Mouse (Mus musculus) midbrain, embryonic 16.5 days (tissue): ENCODE measurements around the gene Lrp4. TPM values are rescaled to one million over a fixed set of nuclear protein-coding genes. Genes with fewer than 3 reads are reported as not detected.

Experiments used
- ATAC-seq: fragments of 200-750 bp; cut with Nextera tagmentation; 2 replicates; pipeline ENCODE4 v1.8.0; 2017; ENCODE audit warnings: moderate TSS enrichment
- H3K27ac ChIP-seq: fragments of 300-500 bp; sonication (generic); 2 replicates; pipeline ENCODE4 v1.5.1; 2014; ENCODE audit warnings: mild to moderate bottlenecking, low read length, mixed read lengths
- H3K27me3 ChIP-seq: fragments of 300-500 bp; sonication (generic); 2 replicates; pipeline ENCODE4 v1.6.1; 2014; ENCODE audit warnings: low read depth, low read length, mixed read lengths; ENCODE audit not compliant: control insufficient read depth, insufficient read depth
- H3K36me3 ChIP-seq: fragments of 300-500 bp; sonication (generic); 2 replicates; pipeline ENCODE4 v1.6.1; 2014; ENCODE audit warnings: mild to moderate bottlenecking, low read length, moderate library complexity, mixed read lengths; ENCODE audit not compliant: control insufficient read depth, insufficient read depth
- H3K4me1 ChIP-seq: fragments of 300-500 bp; sonication (generic); 2 replicates; pipeline ENCODE4 v1.6.1; 2014; ENCODE audit warnings: mild to moderate bottlenecking, low read length, mixed read lengths; ENCODE audit not compliant: control insufficient read depth, insufficient read depth
- H3K4me2 ChIP-seq: fragments of 300-500 bp; sonication (generic); 2 replicates; pipeline ENCODE4 v1.6.1; 2014; ENCODE audit warnings: mild to moderate bottlenecking, low read length, mixed read lengths
- H3K4me3 ChIP-seq: fragments of 300-500 bp; sonication (generic); 2 replicates; pipeline ENCODE4 v1.5.1; 2014; ENCODE audit warnings: low read depth, mild to moderate bottlenecking, low read length, moderate library complexity, mixed read lengths
- H3K9ac ChIP-seq: fragments of 300-500 bp; sonication (generic); 2 replicates; pipeline ENCODE4 v1.6.1; 2014; ENCODE audit warnings: low read depth, low read length, mixed read lengths
- H3K9me3 ChIP-seq: fragments of 300-500 bp; sonication (generic); replicated peaks from 2 replicates; pipeline ENCODE4 v1.6.1; 2014; ENCODE audit warnings: mild to moderate bottlenecking, low read length, mixed read lengths; ENCODE audit not compliant: control insufficient read depth, poor library complexity, severe bottlenecking
- WGBS: fragments of 180-500 bp; shearing (Covaris S2); extraction: QIAGEN DNeasy Blood & Tissue Kit; methylation state at CpG from one replicate; pipeline ENCODE4 v1.1.7; 2014; 5-methylcytosine and 5-hydroxymethylcytosine counted together
- polyA plus RNA-seq: library from polyadenylated mRNA; unstranded; fragments of >200 nt; fragmentation: Nextera tagmentation; extraction: Ambion mirVana; gene quantifications from 2 replicates; pipeline ENCODE4 v1.2.1, GENCODE M21; 2015

Gene Lrp4
- polyA plus RNA-seq, 1 experiment from 2014 or later: 3.6 TPM

GRCm38 (mm10) chr2:91429915-91430599, 27.3 kb upstream of the Lrp4 start:
- Histone ChIP-seq H3K27me3 (no peaks in the 10 kb centered on the region), H3K4me3 (no peak overlapping the region), H3K4me1 (peaks cover 24% of the 10 kb centered on the region), H3K9ac (no peak overlapping the region), H3K27ac (peak overlapping the region; percentile 31), H3K9me3 (no peaks in the 10 kb centered on the region), H3K36me3 (no peaks in the 10 kb centered on the region), H3K4me2 (peak overlapping the region; percentile 28)
- 4% methylated on average over 9 of the region's 9 CpGs for WGBS
- ATAC-seq: peak; percentile 78

GRCm38 (mm10) chr2:91430600-91430919, 26.8 kb upstream of the Lrp4 start:
- peaks cover 24% of the 10 kb centered on the region for H3K4me1 ChIP-seq
- 2% methylated on average over 6 of the region's 6 CpGs for WGBS
- no peak overlapping the region; the same call in 1 of the 2 replicates for H3K9ac ChIP-seq
- no peaks in the 10 kb centered on the region for H3K9me3 ChIP-seq
- peak; percentile 82 for ATAC-seq
- H3K4me2 ChIP-seq: peak overlapping the region; percentile 28
- no peak overlapping the region for H3K4me3 ChIP-seq
- H3K36me3 ChIP-seq: no peaks in the 10 kb centered on the region
- H3K27me3 ChIP-seq: no peaks in the 10 kb centered on the region
- H3K27ac ChIP-seq: peak overlapping the region; percentile 0

- no peaks in the 10 kb centered on the region for H3K9me3 ChIP-seq
- H3K27me3 ChIP-seq: no peaks in the 10 kb centered on the region
- WGBS: 61% methylated on average over 8 of the region's 8 CpGs
- H3K4me3 ChIP-seq: no peak overlapping the region
- no peak overlapping the region for H3K9ac ChIP-seq
- H3K27ac ChIP-seq: no peak overlapping the region
- ATAC-seq: no peak
- peaks cover 5% of the 10 kb centered on the region; the same call in 1 of the 2 replicates for H3K4me1 ChIP-seq
- no peak overlapping the region for H3K4me2 ChIP-seq
- H3K36me3 ChIP-seq: no peaks in the 10 kb centered on the region
Observed at GRCm38 (mm10) chr2:91436713-91437112, 20.6 kb upstream of the Lrp4 start.

DNA sequence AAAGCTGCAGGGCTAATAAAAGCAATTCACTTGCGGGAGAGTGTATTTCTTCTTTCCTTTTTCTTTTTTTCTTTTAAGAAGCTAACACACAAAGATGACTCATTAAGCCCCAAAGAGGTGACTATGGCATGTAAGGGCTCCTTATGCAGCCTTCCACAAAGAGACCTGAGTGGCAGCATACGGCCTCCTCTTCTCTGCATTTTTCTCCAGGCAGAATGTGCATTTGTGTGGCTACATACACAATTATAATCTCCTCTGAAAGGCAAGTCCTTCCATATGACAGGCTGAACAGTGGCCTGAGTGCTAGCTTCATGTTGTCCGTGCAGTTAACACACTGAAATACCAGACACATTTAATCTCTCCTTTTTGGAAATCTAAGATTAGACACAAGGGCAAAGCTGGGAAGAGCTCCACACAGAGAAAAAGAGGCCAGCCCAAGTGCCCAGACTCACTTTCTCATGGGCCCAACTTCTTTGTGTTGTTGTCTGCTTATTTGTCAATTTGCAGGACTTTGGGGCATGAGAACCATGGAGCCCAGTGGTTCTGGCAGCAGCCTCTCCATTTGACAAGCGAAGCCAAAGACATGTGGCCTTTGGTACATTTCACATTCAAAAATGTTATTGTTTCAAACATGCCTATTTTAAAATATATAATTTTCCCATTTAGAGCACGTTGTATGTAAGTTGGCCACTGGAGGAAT, 20.0 kb upstream of the Lrp4 start:
- no peak overlapping the region for H3K4me2 ChIP-seq
- H3K4me3 ChIP-seq: no peak overlapping the region
- 55% methylated on average over 5 of the region's 5 CpGs for WGBS
- ATAC-seq: no peak
- H3K9me3 ChIP-seq: no peaks in the 10 kb centered on the region
- H3K27me3 ChIP-seq: no peaks in the 10 kb centered on the region
- no peak overlapping the region for H3K9ac ChIP-seq
- H3K27ac ChIP-seq: no peak overlapping the region
- H3K4me1 ChIP-seq: peaks cover 5% of the 10 kb centered on the region; the same call in 1 of the 2 replicates
- H3K36me3 ChIP-seq: no peaks in the 10 kb centered on the region

GRCm38 (mm10) chr2:91439271-91439670, 18.0 kb upstream of the Lrp4 start:
- WGBS: 91% methylated on average over 10 of the region's 10 CpGs
- no peaks in the 10 kb centered on the region for H3K9me3 ChIP-seq

GRCm38 (mm10) chr2:91439876-91440275, 17.4 kb upstream of the Lrp4 start:
- 76% methylated on average over 1 of the region's 1 CpGs for WGBS
- peaks cover 13% of the 10 kb centered on the region for H3K4me1 ChIP-seq

More at GRCm38 (mm10) chr2:91439271-91439670, 18.0 kb upstream of the Lrp4 start:
- Histone ChIP-seq H3K4me1 (peaks cover 13% of the 10 kb centered on the region), H3K36me3 (no peaks in the 10 kb centered on the region), H3K4me3 (no peak overlapping the region), H3K4me2 (no peak overlapping the region), H3K27me3 (no peaks in the 10 kb centered on the region), H3K27ac (no peak overlapping the region), H3K9ac (no peak overlapping the region)
- ATAC-seq: no peak

DNA sequence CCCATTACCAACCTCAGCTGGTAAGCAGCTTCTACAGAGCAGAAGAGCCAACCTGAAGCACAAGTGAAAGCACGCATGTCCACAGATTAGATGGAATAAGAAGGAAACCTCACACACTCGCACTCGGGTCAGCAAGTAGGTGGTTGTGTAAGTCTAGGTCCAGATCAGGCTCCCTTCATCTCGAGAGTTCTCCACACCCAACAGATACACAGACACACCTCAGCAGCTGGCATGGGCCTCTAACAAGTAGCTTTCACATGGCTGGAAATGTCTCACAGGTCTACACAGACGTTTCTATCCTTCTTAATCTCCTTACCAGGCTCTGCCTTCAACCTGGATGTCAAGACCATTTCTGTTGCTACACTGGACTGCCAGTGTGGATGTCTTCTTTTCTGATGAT, 16.6 kb upstream of the Lrp4 start:
- no peak for ATAC-seq
- H3K9me3 ChIP-seq: no peaks in the 10 kb centered on the region
- no peaks in the 10 kb centered on the region for H3K36me3 ChIP-seq
- no peak overlapping the region for H3K27ac ChIP-seq
- WGBS: 94% methylated on average over 5 of the region's 5 CpGs
- no peak overlapping the region for H3K4me2 ChIP-seq
- H3K9ac ChIP-seq: no peak overlapping the region
- no peak overlapping the region for H3K4me3 ChIP-seq
- H3K27me3 ChIP-seq: no peaks in the 10 kb centered on the region
- H3K4me1 ChIP-seq: peaks cover 13% of the 10 kb centered on the region

More at GRCm38 (mm10) chr2:91439876-91440275, 17.4 kb upstream of the Lrp4 start:
- H3K36me3 ChIP-seq: no peaks in the 10 kb centered on the region
- no peak for ATAC-seq
- no peak overlapping the region for H3K27ac ChIP-seq
- H3K4me2 ChIP-seq: no peak overlapping the region
- H3K9ac ChIP-seq: no peak overlapping the region
- no peak overlapping the region for H3K4me3 ChIP-seq
- H3K27me3 ChIP-seq: no peaks in the 10 kb centered on the region
- H3K9me3 ChIP-seq: no peaks in the 10 kb centered on the region

DNA sequence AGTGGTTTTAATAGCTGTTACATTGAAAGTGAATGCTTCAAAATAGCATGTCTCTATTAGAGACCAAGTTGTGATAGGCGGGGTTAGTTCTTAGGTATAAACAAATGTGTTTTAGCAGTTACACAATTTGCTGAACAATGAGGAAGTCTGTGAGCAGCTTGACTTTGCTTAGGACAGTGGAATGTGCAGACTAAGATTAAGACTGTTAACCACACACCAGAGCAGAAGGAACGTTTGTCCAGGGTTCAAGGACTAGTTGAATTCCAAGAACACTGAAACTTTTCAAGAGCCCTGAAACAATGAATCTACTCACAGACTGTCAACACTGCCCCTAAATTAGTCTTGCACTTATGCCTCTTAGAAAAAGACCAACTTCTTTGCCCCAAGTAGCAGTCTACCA, 15.6 kb upstream of the Lrp4 start:
- ATAC-seq: no peak
- no peaks in the 10 kb centered on the region for H3K27me3 ChIP-seq
- H3K36me3 ChIP-seq: no peaks in the 10 kb centered on the region
- no peaks in the 10 kb centered on the region for H3K9me3 ChIP-seq
- WGBS: 77% methylated on average over 2 of the region's 2 CpGs
- no peak overlapping the region for H3K4me3 ChIP-seq
- H3K4me1 ChIP-seq: peaks cover 10% of the 10 kb centered on the region
- H3K9ac ChIP-seq: no peak overlapping the region
- no peak overlapping the region for H3K27ac ChIP-seq
- H3K4me2 ChIP-seq: no peak overlapping the region

GRCm38 (mm10) chr2:91442241-91442640, 15.1 kb upstream of the Lrp4 start:
- WGBS: 62% methylated on average over 1 of the region's 1 CpGs
- Histone ChIP-seq H3K27me3 (no peaks in the 10 kb centered on the region), H3K9ac (no peak overlapping the region), H3K9me3 (no peaks in the 10 kb centered on the region), H3K4me3 (no peak overlapping the region), H3K4me1 (peaks cover 8% of the 10 kb centered on the region), H3K27ac (no peak overlapping the region), H3K4me2 (no peak overlapping the region), H3K36me3 (no peaks in the 10 kb centered on the region)
- no peak for ATAC-seq
